Mouse (Mus musculus): ENCODE data around the gene Rnf185.

Gene Rnf185

DNA sequence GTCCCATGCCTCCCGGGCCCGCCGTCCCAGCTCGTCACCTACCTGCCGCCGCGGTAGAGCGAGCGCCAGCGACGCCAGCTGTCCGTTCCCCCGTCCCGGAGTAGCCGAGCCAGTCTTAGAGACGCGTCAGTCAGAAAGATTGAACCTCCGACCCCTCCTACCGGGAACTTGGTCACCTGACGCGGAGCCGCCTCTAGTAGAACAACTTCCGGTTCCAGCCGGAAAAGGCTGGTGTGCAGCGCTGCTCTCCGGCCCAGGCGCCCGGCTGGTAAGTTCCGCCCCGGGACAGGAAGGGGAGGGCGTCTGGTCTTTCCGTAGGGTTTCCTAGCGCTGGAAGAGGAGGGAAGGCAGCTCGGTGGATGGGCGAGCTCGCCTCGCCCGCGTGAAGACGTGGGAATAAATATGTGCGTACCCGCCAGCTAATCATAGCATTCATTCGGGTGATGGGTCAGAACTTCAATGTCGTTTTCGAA is at the start of gene Rnf185:
Gene Rnf185, minus strand, starts transcription at position 197 of the 473 bp plus-strand sequence.
- no peaks in the 10 kb centered on the region for H3K27me3 ChIP-seq (ENCODE audit: control insufficient read depth, insufficient read depth, low read length, poor library complexity, severe bottlenecking)
- DNase-seq (ENCODE audit: low read depth, low spot score), result peak; percentile 93
- H3K36me3 ChIP-seq (ENCODE audit: control insufficient read depth, insufficient read depth, low read length, poor library complexity, severe bottlenecking), result no peaks in the 10 kb centered on the region

DNA sequence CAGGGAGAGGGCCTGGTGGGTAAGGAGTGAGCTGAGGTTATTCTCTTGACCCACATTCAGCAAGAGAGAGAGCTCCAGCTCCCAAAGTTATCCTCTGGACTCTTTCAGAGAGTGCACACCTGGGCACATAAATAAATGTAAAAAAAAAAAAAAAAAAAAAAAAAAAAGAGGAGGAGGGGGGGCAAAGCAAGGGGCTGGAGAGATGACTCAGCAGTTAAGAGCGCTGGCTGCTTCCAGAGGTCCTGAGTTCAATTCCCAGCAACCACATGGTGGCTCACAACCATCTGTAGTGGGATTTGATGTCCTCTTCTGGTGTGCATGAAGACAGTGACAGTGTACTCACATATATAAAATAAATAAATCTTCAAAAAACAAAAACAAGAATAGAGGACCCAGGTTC is 45.1 kb upstream of the Rnf185 start:
- Histone ChIP-seq H3K36me3 (ENCODE audit: control insufficient read depth, insufficient read depth, low read length, poor library complexity, severe bottlenecking) (no peaks in the 10 kb centered on the region), H3K27me3 (ENCODE audit: control insufficient read depth, insufficient read depth, low read length, poor library complexity, severe bottlenecking) (no peaks in the 10 kb centered on the region)
- DNase-seq (ENCODE audit: low read depth, low spot score), result no peak

- no peaks in the 10 kb centered on the region for H3K36me3 ChIP-seq (ENCODE audit: control insufficient read depth, insufficient read depth, low read length, poor library complexity, severe bottlenecking)
- DNase-seq (ENCODE audit: low read depth, low spot score), result no peak
- no peaks in the 10 kb centered on the region for H3K27me3 ChIP-seq (ENCODE audit: control insufficient read depth, insufficient read depth, low read length, poor library complexity, severe bottlenecking)
Observed at GRCm38 (mm10) chr11:3496756-3497155, 44.6 kb upstream of the Rnf185 start.

- no peaks in the 10 kb centered on the region for H3K36me3 ChIP-seq (ENCODE audit: control insufficient read depth, insufficient read depth, low read length, poor library complexity, severe bottlenecking)
- H3K27me3 ChIP-seq (ENCODE audit: control insufficient read depth, insufficient read depth, low read length, poor library complexity, severe bottlenecking), result no peaks in the 10 kb centered on the region
- DNase-seq (ENCODE audit: low read depth, low spot score), result no peak
Observed at GRCm38 (mm10) chr11:3495496-3495895, 43.3 kb upstream of the Rnf185 start.

DNA sequence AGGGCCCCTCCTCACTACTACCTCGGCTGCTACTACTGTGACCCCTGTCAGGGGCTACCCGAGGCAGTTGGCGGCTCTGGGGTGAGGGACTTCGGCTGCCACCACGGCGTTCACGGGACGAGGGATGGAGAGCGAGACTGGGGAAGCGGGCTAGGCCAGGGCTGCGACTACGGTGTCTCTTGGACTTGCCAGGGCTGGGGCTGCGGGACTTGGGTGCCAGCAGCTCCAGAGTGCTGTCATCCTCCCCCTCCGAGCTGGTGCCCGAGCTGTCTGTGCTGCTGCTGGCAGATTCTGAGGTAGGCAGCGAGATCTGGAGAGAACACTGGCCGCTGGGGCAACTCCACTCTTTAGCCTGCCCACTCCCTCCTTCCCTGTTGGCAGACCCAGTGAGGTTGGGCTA is 42.7 kb upstream of the Rnf185 start:
- Histone ChIP-seq H3K27me3 (ENCODE audit: control insufficient read depth, insufficient read depth, low read length, poor library complexity, severe bottlenecking) (no peaks in the 10 kb centered on the region), H3K36me3 (ENCODE audit: control insufficient read depth, insufficient read depth, low read length, poor library complexity, severe bottlenecking) (no peaks in the 10 kb centered on the region)
- no peak for DNase-seq (ENCODE audit: low read depth, low spot score)

- Histone ChIP-seq H3K27me3 (ENCODE audit: control insufficient read depth, insufficient read depth, low read length, poor library complexity, severe bottlenecking) (no peaks in the 10 kb centered on the region), H3K36me3 (ENCODE audit: control insufficient read depth, insufficient read depth, low read length, poor library complexity, severe bottlenecking) (no peaks in the 10 kb centered on the region)
- no peak for DNase-seq (ENCODE audit: low read depth, low spot score)
Observed at GRCm38 (mm10) chr11:3492748-3493147, 40.6 kb upstream of the Rnf185 start.

DNA sequence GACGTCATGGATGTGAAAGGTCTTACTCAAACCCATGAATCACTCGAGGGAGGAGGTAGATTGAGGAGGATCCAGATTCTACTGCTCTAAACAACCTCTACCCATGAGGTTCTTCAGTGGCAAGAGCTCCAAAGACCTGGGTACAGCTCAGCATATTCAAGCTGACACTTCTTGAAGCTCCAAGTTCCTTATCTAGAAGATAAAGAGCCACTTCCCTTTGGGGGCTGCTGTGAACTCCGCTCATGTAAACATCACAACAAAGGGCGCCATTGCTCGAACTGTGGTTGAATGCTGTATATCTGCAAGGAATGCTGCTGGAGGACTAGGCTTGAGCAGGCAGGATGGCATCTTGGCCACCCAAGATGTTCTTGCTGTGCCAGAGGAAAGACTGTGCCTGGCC is 36.9 kb upstream of the Rnf185 start:
- no peak for DNase-seq (ENCODE audit: low read depth, low spot score)
- Histone ChIP-seq H3K36me3 (ENCODE audit: control insufficient read depth, insufficient read depth, low read length, poor library complexity, severe bottlenecking) (no peaks in the 10 kb centered on the region), H3K27me3 (ENCODE audit: control insufficient read depth, insufficient read depth, low read length, poor library complexity, severe bottlenecking) (no peaks in the 10 kb centered on the region)

- no peaks in the 10 kb centered on the region for H3K27me3 ChIP-seq (ENCODE audit: control insufficient read depth, insufficient read depth, low read length, poor library complexity, severe bottlenecking)
- no peak for DNase-seq (ENCODE audit: low read depth, low spot score)
- H3K36me3 ChIP-seq (ENCODE audit: control insufficient read depth, insufficient read depth, low read length, poor library complexity, severe bottlenecking), result no peaks in the 10 kb centered on the region
Observed at GRCm38 (mm10) chr11:3487952-3488570, 35.9 kb upstream of the Rnf185 start, which contains the start of gene Pla2g3. Pla2g3 (plus strand) TSS chr11:3488284.

- no peak for DNase-seq (ENCODE audit: low read depth, low spot score)
- H3K36me3 ChIP-seq (ENCODE audit: control insufficient read depth, insufficient read depth, low read length, poor library complexity, severe bottlenecking), result no peaks in the 10 kb centered on the region
- no peaks in the 10 kb centered on the region for H3K27me3 ChIP-seq (ENCODE audit: control insufficient read depth, insufficient read depth, low read length, poor library complexity, severe bottlenecking)
Observed at GRCm38 (mm10) chr11:3486349-3486748, 34.2 kb upstream of the Rnf185 start.

- Histone ChIP-seq H3K36me3 (ENCODE audit: control insufficient read depth, insufficient read depth, low read length, poor library complexity, severe bottlenecking) (no peaks in the 10 kb centered on the region), H3K27me3 (ENCODE audit: control insufficient read depth, insufficient read depth, low read length, poor library complexity, severe bottlenecking) (no peaks in the 10 kb centered on the region)
- DNase-seq (ENCODE audit: low read depth, low spot score), result no peak
Observed at GRCm38 (mm10) chr11:3483980-3484642, 31.9 kb upstream of the Rnf185 start.

- Histone ChIP-seq H3K36me3 (ENCODE audit: control insufficient read depth, insufficient read depth, low read length, poor library complexity, severe bottlenecking) (no peaks in the 10 kb centered on the region), H3K27me3 (ENCODE audit: control insufficient read depth, insufficient read depth, low read length, poor library complexity, severe bottlenecking) (no peaks in the 10 kb centered on the region)
- DNase-seq (ENCODE audit: low read depth, low spot score), result no peak
Observed at GRCm38 (mm10) chr11:3475489-3475888, 23.3 kb upstream of the Rnf185 start.

- peak; percentile 28 for DNase-seq (ENCODE audit: low read depth, low spot score)
- Histone ChIP-seq H3K27me3 (ENCODE audit: control insufficient read depth, insufficient read depth, low read length, poor library complexity, severe bottlenecking) (no peaks in the 10 kb centered on the region), H3K36me3 (ENCODE audit: control insufficient read depth, insufficient read depth, low read length, poor library complexity, severe bottlenecking) (no peaks in the 10 kb centered on the region)
Observed at GRCm38 (mm10) chr11:3474480-3475115, 22.4 kb upstream of the Rnf185 start.

GRCm38 (mm10) chr11:3472484-3472883 is 20.3 kb upstream of the Rnf185 start:
- no peaks in the 10 kb centered on the region for H3K27me3 ChIP-seq (ENCODE audit: control insufficient read depth, insufficient read depth, low read length, poor library complexity, severe bottlenecking)
- H3K36me3 ChIP-seq (ENCODE audit: control insufficient read depth, insufficient read depth, low read length, poor library complexity, severe bottlenecking), result no peaks in the 10 kb centered on the region
- peak; percentile 82 for DNase-seq (ENCODE audit: low read depth, low spot score)

GRCm38 (mm10) chr11:3471448-3471850 is 19.3 kb upstream of the Rnf185 start:
- no peaks in the 10 kb centered on the region for H3K36me3 ChIP-seq (ENCODE audit: control insufficient read depth, insufficient read depth, low read length, poor library complexity, severe bottlenecking)
- no peaks in the 10 kb centered on the region for H3K27me3 ChIP-seq (ENCODE audit: control insufficient read depth, insufficient read depth, low read length, poor library complexity, severe bottlenecking)
- DNase-seq (ENCODE audit: low read depth, low spot score), result no peak

- H3K36me3 ChIP-seq (ENCODE audit: control insufficient read depth, insufficient read depth, low read length, poor library complexity, severe bottlenecking), result no peaks in the 10 kb centered on the region
Observed at GRCm38 (mm10) chr11:3462846-3463245, 10.7 kb upstream of the Rnf185 start.

More at GRCm38 (mm10) chr11:3462846-3463245, 10.7 kb upstream of the Rnf185 start:
- DNase-seq (ENCODE audit: low read depth, low spot score), result no peak
- no peaks in the 10 kb centered on the region for H3K27me3 ChIP-seq (ENCODE audit: control insufficient read depth, insufficient read depth, low read length, poor library complexity, severe bottlenecking)
